Mouse (Mus musculus): ENCODE data around the gene Gm49325.

- TF ChIP-seq CTCF (IDR thresholded peaks at IDR 0.05; ENCODE audit: extremely low read depth, insufficient read length, insufficient replicate concordance, low read depth, low read length) (no peak), POLR2A (IDR thresholded peaks at IDR 0.05; ENCODE audit: low read depth, low read length) (no peak)
Observed at GRCm38 (mm10) chr10:77666342-77666741, 60.3 kb downstream of the Gm49325 start.

All from small intestine, adult 2 months (tissue).